Mouse (Mus musculus): ENCODE measurements around the gene Mtx1. TPM values are rescaled to one million over a fixed set of nuclear protein-coding genes. Genes with fewer than 3 reads are reported as not detected.

Mtx1 gene
- polyA plus RNA-seq, 1 experiment, result 66.8 TPM

GRCm38 (mm10) chr3:89208075-89208657 lies 18.7 kb downstream of the Mtx1 start:
- Histone ChIP-seq H3K4me3 (ENCODE audit: insufficient read depth, low read length) (no peak overlapping the region), H3K27ac (ENCODE audit: insufficient read depth, low read depth, low read length) (no peak overlapping the region), H3K4me1 (ENCODE audit: control insufficient read depth, insufficient read depth, low read length) (peaks cover 47% of the 10 kb centered on the region)
- TF ChIP-seq CTCF (IDR thresholded peaks at IDR 0.05; ENCODE audit: low read depth, low read length), result no peak
- TF ChIP-seq POLR2A (IDR thresholded peaks at IDR 0.05; ENCODE audit: borderline replicate concordance, low read depth, low read length), result no peak

- peaks cover 40% of the 10 kb centered on the region for H3K4me1 ChIP-seq (ENCODE audit: control insufficient read depth, insufficient read depth, low read length)
- TF ChIP-seq CTCF (IDR thresholded peaks at IDR 0.05; ENCODE audit: low read depth, low read length) (no peak), POLR2A (IDR thresholded peaks at IDR 0.05; ENCODE audit: borderline replicate concordance, low read depth, low read length) (no peak)
- no peak overlapping the region for H3K4me3 ChIP-seq (ENCODE audit: insufficient read depth, low read length)
- no peak overlapping the region for H3K27ac ChIP-seq (ENCODE audit: insufficient read depth, low read depth, low read length)
Observed at GRCm38 (mm10) chr3:89206695-89207094, 20.2 kb downstream of the Mtx1 start.

GRCm38 (mm10) chr3:89206079-89206478 lies 20.8 kb downstream of the Mtx1 start:
- Histone ChIP-seq H3K4me1 (ENCODE audit: control insufficient read depth, insufficient read depth, low read length) (peaks cover 35% of the 10 kb centered on the region), H3K27ac (ENCODE audit: insufficient read depth, low read depth, low read length) (no peak overlapping the region), H3K4me3 (ENCODE audit: insufficient read depth, low read length) (no peak overlapping the region)
- TF ChIP-seq CTCF (IDR thresholded peaks at IDR 0.05; ENCODE audit: low read depth, low read length) (no peak), POLR2A (IDR thresholded peaks at IDR 0.05; ENCODE audit: borderline replicate concordance, low read depth, low read length) (no peak)

- Histone ChIP-seq H3K4me3 (ENCODE audit: insufficient read depth, low read length) (peak overlapping the region; percentile 86), H3K27ac (ENCODE audit: insufficient read depth, low read depth, low read length) (peak overlapping the region; percentile 67), H3K4me1 (ENCODE audit: control insufficient read depth, insufficient read depth, low read length) (peaks cover 15% of the 10 kb centered on the region)
- TF ChIP-seq POLR2A (IDR thresholded peaks at IDR 0.05; ENCODE audit: borderline replicate concordance, low read depth, low read length) (no peak), CTCF (IDR thresholded peaks at IDR 0.05; ENCODE audit: low read depth, low read length) (no peak)
Observed at GRCm38 (mm10) chr3:89203142-89203514, 23.8 kb downstream of the Mtx1 start.

- TF ChIP-seq POLR2A (IDR thresholded peaks at IDR 0.05; ENCODE audit: borderline replicate concordance, low read depth, low read length) (no peak), CTCF (IDR thresholded peaks at IDR 0.05; ENCODE audit: low read depth, low read length) (no peak)
- Histone ChIP-seq H3K4me3 (ENCODE audit: insufficient read depth, low read length) (peak within 1 kb of the TSS; percentile 86), H3K27ac (ENCODE audit: insufficient read depth, low read depth, low read length) (peak within 1 kb of the TSS; percentile 67), H3K4me1 (ENCODE audit: control insufficient read depth, insufficient read depth, low read length) (peaks cover 15% of the 10 kb centered on the region)
Observed at GRCm38 (mm10) chr3:89202253-89203141, 24.4 kb downstream of the Mtx1 start, which contains the start of gene Gba. Gba (plus strand) TSS chr3:89202928.

GRCm38 (mm10) chr3:89199839-89200238 lies 27.0 kb downstream of the Mtx1 start:
- TF ChIP-seq CTCF (IDR thresholded peaks at IDR 0.05; ENCODE audit: low read depth, low read length), result no peak
- H3K4me1 ChIP-seq (ENCODE audit: control insufficient read depth, insufficient read depth, low read length), result peaks cover 14% of the 10 kb centered on the region
- H3K27ac ChIP-seq (ENCODE audit: insufficient read depth, low read depth, low read length), result peak overlapping the region; percentile 47
- no peak overlapping the region for H3K4me3 ChIP-seq (ENCODE audit: insufficient read depth, low read length)

- Histone ChIP-seq H3K4me3 (ENCODE audit: insufficient read depth, low read length) (peak overlapping the region; percentile 67), H3K27ac (ENCODE audit: insufficient read depth, low read depth, low read length) (peak overlapping the region; percentile 67), H3K4me1 (ENCODE audit: control insufficient read depth, insufficient read depth, low read length) (peaks cover 8% of the 10 kb centered on the region)
- TF ChIP-seq POLR2A (IDR thresholded peaks at IDR 0.05; ENCODE audit: borderline replicate concordance, low read depth, low read length) (0 out of 2 replicates have a peak, but pooled peaks have one; percentile 72), CTCF (IDR thresholded peaks at IDR 0.05; ENCODE audit: low read depth, low read length) (no peak)
Observed at GRCm38 (mm10) chr3:89195979-89196877, 30.7 kb downstream of the Mtx1 start.

GRCm38 (mm10) chr3:89193853-89194252 lies 33.0 kb downstream of the Mtx1 start:
- Histone ChIP-seq H3K27ac (ENCODE audit: insufficient read depth, low read depth, low read length) (no peak overlapping the region), H3K4me1 (ENCODE audit: control insufficient read depth, insufficient read depth, low read length) (peaks cover 4% of the 10 kb centered on the region; the same call in 1 of the 2 replicates), H3K4me3 (ENCODE audit: insufficient read depth, low read length) (no peak overlapping the region)
- TF ChIP-seq CTCF (IDR thresholded peaks at IDR 0.05; ENCODE audit: low read depth, low read length) (no peak), POLR2A (IDR thresholded peaks at IDR 0.05; ENCODE audit: borderline replicate concordance, low read depth, low read length) (no peak)

- H3K4me3 ChIP-seq (ENCODE audit: insufficient read depth, low read length), result no peak overlapping the region
- no peak overlapping the region for H3K27ac ChIP-seq (ENCODE audit: insufficient read depth, low read depth, low read length)
- peaks cover 4% of the 10 kb centered on the region; the same call in 1 of the 2 replicates for H3K4me1 ChIP-seq (ENCODE audit: control insufficient read depth, insufficient read depth, low read length)
- no peak for TF ChIP-seq POLR2A (IDR thresholded peaks at IDR 0.05; ENCODE audit: borderline replicate concordance, low read depth, low read length)
- TF ChIP-seq CTCF (IDR thresholded peaks at IDR 0.05; ENCODE audit: low read depth, low read length), result no peak
Observed at GRCm38 (mm10) chr3:89193351-89193750, 33.5 kb downstream of the Mtx1 start.
